Mouse (Mus musculus): ENCODE measurements around the gene 6030468B19Rik. TPM values are rescaled to one million over a fixed set of nuclear protein-coding genes. Genes with fewer than 3 reads are reported as not detected.
"Not testable (repeated sequence)": the region's sequence is repeated elsewhere in the genome, so short reads cannot be mapped to it uniquely, and the experiment has no call there.

6030468B19Rik gene
- polyA plus RNA-seq, 1 experiment from 2014 or later, result 2.2 TPM

DNA sequence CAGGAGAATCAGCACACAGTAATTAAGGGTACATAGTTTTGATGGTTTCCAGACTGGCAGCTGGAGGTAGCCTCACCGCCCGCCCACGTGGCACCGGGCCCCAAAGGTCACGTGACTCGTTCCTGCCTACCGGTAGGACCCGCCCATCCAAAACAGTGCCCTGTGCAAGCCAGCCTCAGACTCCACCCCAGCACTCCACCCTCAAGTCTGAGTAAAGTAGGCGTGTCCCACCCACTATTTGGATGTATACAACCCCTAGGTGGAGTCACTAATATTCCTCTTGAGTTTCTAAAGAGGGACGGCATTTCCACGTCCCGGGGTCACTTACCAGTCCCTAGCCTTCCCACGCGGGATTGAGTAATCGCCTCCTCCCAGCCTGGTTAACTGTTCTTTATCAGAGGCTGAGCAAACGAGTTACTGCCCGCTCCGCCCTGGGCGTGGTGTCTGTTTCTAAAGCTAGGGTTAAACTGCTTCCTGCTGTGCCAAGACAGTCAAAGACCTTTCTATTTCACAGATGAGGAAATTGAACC is 16.8 kb upstream of the 6030468B19Rik start:
- H3K27ac ChIP-seq (replicated peaks), result peak overlapping the region; percentile 82
- H3K9me3 ChIP-seq (replicated peaks), result no peaks in the 10 kb centered on the region
- DNase-seq (ENCODE audit: low spot score), result peak; percentile 62
- 4% methylated on average over 19 of the region's 19 CpGs for WGBS
- H3K36me3 ChIP-seq, result no peaks in the 10 kb centered on the region
- H3K4me3 ChIP-seq, result peak overlapping the region; percentile 58
- peaks cover 55% of the 10 kb centered on the region for H3K4me1 ChIP-seq
- H3K27me3 ChIP-seq (ENCODE audit: low read depth, poor library complexity, severe bottlenecking), result peaks cover 79% of the 10 kb centered on the region

DNA sequence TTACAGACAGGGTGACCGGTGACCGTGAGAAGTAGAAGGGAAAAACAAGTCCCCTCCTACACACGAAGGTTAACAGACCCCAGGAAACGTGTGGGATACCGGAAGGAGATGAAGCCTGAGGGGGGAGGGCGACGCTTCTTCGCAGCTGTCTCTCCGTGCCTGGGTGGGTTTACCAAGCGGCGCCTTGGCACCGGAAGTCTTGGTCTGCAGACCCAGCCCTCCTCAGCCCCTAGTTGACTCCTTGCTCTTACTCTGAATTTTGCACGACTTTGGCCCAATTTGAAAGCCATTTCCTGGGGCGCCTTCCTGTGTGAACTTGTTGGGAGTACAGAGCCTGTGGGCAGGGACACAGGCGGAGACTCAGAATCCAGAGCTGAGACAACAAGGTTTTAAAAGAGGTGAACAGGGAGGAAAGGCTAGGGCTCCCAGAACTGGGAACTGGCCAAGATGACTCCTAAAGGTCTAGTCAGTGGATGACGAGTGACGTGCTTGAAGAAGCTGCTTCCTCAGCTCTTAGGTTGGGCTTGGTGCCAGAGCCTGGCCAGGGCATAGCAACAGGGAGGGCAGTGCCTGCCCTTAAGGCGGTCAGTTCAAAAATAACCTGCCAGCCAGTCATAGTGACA is 16.1 kb upstream of the 6030468B19Rik start:
- no peak for DNase-seq (ENCODE audit: low spot score)
- Histone ChIP-seq H3K36me3 (no peaks in the 10 kb centered on the region), H3K4me3 (peak overlapping the region; percentile 58), H3K9me3 (replicated peaks) (no peaks in the 10 kb centered on the region), H3K27me3 (ENCODE audit: low read depth, poor library complexity, severe bottlenecking) (peaks cover 81% of the 10 kb centered on the region), H3K27ac (replicated peaks) (peak overlapping the region; percentile 43), H3K4me1 (peaks cover 57% of the 10 kb centered on the region)
- WGBS, result 23% methylated on average over 18 of the region's 18 CpGs

DNA sequence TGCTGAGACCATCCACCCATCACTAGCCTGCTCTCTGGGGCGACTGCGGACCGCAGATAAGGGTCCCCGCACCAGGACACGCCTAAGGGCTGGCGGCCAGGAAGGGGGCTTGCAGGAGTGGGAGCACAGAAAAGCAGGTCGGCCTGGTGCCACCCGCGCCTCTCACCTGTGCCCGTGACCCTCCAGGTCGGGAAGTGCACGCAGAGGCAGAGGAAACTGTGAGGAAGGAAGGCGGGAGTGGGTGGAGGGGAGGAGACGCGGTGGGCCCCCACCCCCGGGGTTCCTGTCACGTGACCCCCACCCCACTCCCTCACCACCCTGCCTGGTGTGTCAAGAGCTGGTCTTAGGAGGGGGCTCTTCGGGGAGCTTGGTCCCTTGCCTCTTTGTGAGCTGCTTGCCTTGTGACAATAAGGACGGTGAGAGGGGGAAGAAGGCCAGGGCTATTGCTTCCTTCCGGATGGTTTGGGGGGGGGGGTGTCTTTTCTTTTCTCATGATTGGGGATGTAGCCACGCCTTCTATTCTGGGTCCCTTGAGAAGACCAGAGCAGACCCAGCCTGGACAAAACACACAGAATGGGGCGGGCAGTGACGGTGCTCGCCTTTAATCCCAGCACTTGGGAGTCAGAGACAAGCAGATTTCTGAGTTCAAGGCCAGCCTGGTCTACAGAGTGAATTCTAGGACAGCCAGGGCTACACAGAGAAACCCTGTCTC is 15.3 kb upstream of the 6030468B19Rik start, which contains the start of the genes Tmc8 and Tmc6:
Gene Tmc8 (plus strand): TSS at position 84 of the 712 bp plus-strand sequence.
Gene Tmc6 (minus strand): TSS at position 206 of the 712 bp plus-strand sequence.
- H3K9me3 ChIP-seq (replicated peaks), result no peaks in the 10 kb centered on the region
- H3K36me3 ChIP-seq, result no peaks in the 10 kb centered on the region
- DNase-seq (ENCODE audit: low spot score), result no peak
- H3K4me3 ChIP-seq, result peak within 1 kb of the TSS; percentile 58
- WGBS, result 34% methylated on average over 24 of the region's 24 CpGs
- H3K27ac ChIP-seq (replicated peaks), result peak within 1 kb of the TSS; percentile 69
- H3K27me3 ChIP-seq (ENCODE audit: low read depth, poor library complexity, severe bottlenecking), result peaks cover 87% of the 10 kb centered on the region
- H3K4me1 ChIP-seq, result peaks cover 61% of the 10 kb centered on the region

DNA sequence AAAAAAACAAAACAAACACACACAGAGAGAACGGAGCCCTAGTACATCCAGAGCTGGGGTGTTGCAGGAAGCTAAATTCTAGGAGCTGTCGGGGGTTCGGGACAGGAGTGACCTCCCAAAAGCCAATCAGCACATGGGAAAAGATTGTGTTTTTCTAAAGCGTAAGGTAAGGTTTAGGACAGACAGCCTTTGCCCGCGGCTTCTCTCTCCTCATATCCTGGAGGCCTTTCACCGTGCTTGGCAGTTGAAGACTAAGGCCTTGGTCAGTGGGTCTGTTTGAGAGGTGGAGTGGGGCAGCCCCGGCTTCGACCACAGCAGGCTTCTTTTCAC is 14.8 kb upstream of the 6030468B19Rik start:
- DNase-seq (ENCODE audit: low spot score), result no peak
- Histone ChIP-seq H3K4me3 (peak overlapping the region; percentile 52), H3K9me3 (replicated peaks) (no peaks in the 10 kb centered on the region), H3K4me1 (peaks cover 57% of the 10 kb centered on the region), H3K27me3 (ENCODE audit: low read depth, poor library complexity, severe bottlenecking) (peaks cover 87% of the 10 kb centered on the region), H3K36me3 (no peaks in the 10 kb centered on the region), H3K27ac (replicated peaks) (peak overlapping the region; percentile 69)
- 47% methylated on average over 9 of the region's 9 CpGs for WGBS

DNA sequence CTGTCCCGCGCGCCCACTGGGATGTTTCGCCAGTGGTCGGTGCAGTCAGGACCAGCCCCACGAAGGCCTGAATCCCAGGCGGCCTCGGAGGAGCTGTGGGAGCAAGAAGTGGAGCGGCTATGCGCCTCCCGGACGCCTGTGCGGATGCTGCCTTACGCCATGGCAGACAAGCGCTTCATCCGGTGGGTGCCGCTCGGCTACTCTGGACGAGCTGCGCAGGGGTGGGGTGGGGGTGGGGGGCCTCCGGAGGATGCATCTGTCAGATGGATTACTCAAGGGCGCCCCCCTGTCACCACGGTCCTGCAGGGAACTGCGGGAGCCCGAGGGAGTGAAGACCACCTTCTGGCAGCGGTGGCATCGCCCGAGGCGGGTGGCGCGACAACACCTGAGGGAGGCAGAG is 14.4 kb upstream of the 6030468B19Rik start:
- Histone ChIP-seq H3K27ac (replicated peaks) (peak overlapping the region; percentile 69), H3K4me3 (peak overlapping the region; percentile 52), H3K27me3 (ENCODE audit: low read depth, poor library complexity, severe bottlenecking) (peaks cover 84% of the 10 kb centered on the region), H3K4me1 (peaks cover 55% of the 10 kb centered on the region), H3K36me3 (no peaks in the 10 kb centered on the region), H3K9me3 (replicated peaks) (no peaks in the 10 kb centered on the region)
- 2% methylated on average over 31 of the region's 31 CpGs for WGBS
- peak; percentile 77 for DNase-seq (ENCODE audit: low spot score)

DNA sequence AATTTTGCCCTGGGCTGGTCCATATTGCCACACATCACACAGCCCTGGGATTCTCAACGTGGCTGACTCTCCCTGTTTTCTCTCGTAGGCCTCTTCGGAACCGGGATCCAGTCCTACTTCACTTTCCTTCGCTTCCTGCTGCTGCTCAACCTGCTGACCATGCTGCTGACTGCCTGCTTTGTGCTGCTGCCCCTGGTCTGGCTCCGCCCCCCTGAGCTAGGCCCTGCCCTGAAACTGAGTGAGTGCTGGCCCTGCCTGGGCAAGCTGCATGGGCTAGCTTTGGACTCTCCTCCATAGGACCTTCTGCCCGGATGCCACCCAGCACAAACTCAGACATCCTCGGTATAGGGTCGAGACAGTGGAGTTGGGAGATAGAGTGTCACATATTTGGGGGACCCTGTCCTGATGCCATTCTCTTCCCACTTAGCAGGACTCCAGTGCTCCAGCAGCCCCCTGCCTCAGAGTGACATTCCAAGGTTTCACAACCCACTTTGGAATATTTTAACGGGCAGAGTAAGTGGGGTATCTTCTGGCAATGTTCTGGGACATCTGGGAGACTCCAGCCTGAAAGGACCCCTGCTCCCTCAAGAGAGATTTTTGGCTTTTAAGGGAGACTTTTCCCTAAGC is 13.7 kb upstream of the 6030468B19Rik start:
- DNase-seq (ENCODE audit: low spot score), result no peak
- Histone ChIP-seq H3K4me3 (peak overlapping the region; percentile 52), H3K27me3 (ENCODE audit: low read depth, poor library complexity, severe bottlenecking) (peaks cover 77% of the 10 kb centered on the region), H3K27ac (replicated peaks) (peak overlapping the region; percentile 69; the same call in 1 of the 2 replicates), H3K4me1 (peaks cover 52% of the 10 kb centered on the region), H3K9me3 (replicated peaks) (no peaks in the 10 kb centered on the region), H3K36me3 (no peaks in the 10 kb centered on the region)
- 32% methylated on average over 10 of the region's 10 CpGs for WGBS

DNA sequence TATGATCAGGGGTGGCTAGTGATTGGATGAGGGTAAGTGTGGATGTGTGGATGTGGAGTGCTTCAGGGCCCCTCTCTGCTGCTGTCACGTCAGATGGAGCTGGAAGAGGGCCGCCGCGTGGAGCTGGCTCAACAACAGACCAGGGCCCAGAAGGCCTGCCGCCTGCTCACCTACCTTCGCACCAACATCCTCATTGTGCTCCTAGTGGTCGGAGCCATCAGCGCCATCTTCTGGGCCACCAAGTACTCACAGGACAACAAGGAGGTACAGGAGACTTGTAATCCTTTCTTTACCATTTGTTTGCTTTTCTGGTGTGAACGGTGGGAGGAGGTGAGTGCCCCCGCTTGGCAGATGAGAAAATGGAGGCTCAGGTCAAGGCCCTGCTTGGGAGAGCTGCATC is 11.2 kb upstream of the 6030468B19Rik start:
- Histone ChIP-seq H3K9me3 (replicated peaks) (no peaks in the 10 kb centered on the region), H3K27me3 (ENCODE audit: low read depth, poor library complexity, severe bottlenecking) (peaks cover 70% of the 10 kb centered on the region), H3K4me3 (no peak overlapping the region), H3K4me1 (peaks cover 41% of the 10 kb centered on the region), H3K27ac (replicated peaks) (no peak overlapping the region; the same call in 1 of the 2 replicates), H3K36me3 (no peaks in the 10 kb centered on the region)
- DNase-seq (ENCODE audit: low spot score), result peak; percentile 57
- 12% methylated on average over 10 of the region's 10 CpGs for WGBS

DNA sequence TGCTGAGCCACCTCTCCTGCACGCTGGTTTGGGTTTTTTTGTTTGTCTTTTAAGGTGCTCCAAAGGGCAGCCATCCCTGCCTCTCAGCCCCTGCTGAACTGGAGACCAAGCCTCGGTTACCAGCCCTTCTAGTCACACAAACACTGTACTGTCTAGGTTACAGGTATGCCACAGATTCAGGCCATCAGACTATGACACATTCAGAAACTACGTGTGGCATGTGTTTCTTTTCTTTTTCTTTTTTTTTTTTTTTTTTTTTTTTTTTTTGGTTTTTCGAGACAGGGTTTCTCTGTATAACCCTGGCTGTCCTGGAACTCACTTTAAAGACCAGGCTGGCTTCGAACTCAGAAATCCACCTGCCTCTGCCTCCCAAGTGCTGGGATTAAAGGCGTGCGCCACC is 9.0 kb upstream of the 6030468B19Rik start:
- WGBS, result 84% methylated on average over 7 of the region's 7 CpGs
- H3K4me3 ChIP-seq, result not testable (repeated sequence)

DNA sequence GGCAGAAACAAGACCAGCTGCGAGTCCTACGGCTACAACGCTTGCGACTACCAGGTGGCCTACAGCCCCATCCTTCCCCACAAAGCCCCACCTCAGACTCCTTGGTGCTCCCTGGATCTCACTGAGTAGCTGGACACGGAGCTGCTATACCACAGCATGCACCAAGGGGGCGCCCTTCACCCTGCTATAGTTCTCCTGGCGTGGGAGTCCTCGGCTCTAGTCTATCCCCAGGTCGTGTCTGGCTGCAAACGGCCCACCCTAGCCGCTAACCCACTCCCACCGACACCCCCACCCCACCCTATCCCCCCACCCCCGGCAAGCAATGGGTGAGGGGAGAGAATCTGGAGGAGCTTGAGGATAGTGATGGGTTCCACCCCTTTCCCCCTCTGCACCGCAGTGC is 7.2 kb upstream of the 6030468B19Rik start:
- Histone ChIP-seq H3K4me1 (peaks cover 31% of the 10 kb centered on the region), H3K9me3 (replicated peaks) (no peaks in the 10 kb centered on the region), H3K36me3 (no peaks in the 10 kb centered on the region), H3K27me3 (ENCODE audit: low read depth, poor library complexity, severe bottlenecking) (peaks cover 52% of the 10 kb centered on the region), H3K4me3 (peak overlapping the region; percentile 35), H3K27ac (replicated peaks) (no peak overlapping the region)
- WGBS, result 7% methylated on average over 14 of the region's 14 CpGs
- DNase-seq (ENCODE audit: low spot score), result peak; percentile 77

More for the DNA sequence above, 9.0 kb upstream of the 6030468B19Rik start:
- not testable (repeated sequence) for DNase-seq (ENCODE audit: low spot score); H3K9me3 ChIP-seq (replicated peaks); H3K36me3 ChIP-seq; H3K27ac ChIP-seq (replicated peaks)
- H3K4me1 ChIP-seq, result peaks cover 32% of the 10 kb centered on the region
- peaks cover 69% of the 10 kb centered on the region for H3K27me3 ChIP-seq (ENCODE audit: low read depth, poor library complexity, severe bottlenecking)

DNA sequence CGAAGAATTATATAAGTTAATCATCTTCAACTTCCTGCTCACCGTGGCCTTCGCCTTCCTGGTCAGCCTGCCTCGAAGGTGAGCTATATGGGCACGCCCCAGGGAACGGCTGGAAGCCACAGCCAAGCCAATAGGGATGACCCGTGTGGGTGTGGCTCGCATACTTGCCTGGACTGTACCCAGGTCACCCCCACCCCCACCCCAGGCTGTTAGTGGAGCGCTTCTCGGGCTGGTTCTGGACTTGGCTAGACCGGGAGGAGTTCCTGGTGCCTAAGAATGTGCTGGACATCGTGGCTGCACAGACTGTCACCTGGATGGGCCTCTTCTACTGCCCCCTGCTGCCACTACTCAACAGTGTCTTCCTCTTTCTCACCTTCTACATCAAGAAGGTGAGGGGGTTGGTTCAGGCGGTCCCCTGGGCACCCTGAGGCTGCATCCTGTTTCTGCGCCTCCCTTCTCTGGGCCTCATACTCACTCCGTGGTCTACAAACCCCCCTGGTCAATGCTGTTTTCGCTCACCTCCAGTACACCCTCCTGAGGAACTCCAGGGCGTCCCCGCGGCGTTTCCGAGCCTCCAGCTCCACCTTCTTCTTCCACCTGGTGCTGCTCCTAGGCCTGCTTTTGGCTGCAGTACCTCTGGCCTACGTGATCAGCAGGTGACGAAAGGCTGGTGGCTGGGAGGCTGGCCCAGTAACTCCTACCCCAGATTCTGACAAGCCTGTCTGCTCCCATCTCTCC is 6.6 kb upstream of the 6030468B19Rik start:
- H3K4me3 ChIP-seq, result peak overlapping the region; percentile 35
- H3K9me3 ChIP-seq (replicated peaks), result no peaks in the 10 kb centered on the region
- H3K36me3 ChIP-seq, result no peaks in the 10 kb centered on the region
- peaks cover 32% of the 10 kb centered on the region for H3K4me1 ChIP-seq
- H3K27ac ChIP-seq (replicated peaks), result no peak overlapping the region
- no peak for DNase-seq (ENCODE audit: low spot score)
- peaks cover 46% of the 10 kb centered on the region for H3K27me3 ChIP-seq (ENCODE audit: low read depth, poor library complexity, severe bottlenecking)
- WGBS, result 31% methylated on average over 23 of the region's 23 CpGs

DNA sequence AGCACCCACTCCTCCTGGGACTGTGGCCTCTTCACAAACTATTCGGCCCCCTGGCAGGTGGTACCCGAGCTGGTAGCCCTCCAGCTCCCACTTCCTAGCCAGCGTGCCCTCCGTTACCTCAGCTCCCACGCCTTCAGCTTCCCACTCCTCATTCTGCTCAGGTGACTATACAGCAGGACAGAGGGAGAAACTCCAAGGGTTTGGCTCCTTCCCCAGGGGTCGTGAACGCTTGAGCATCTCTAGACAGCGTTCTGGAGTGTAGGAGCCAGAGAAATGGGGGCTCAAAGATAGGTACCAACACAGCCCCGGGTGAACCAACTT is 6.1 kb upstream of the 6030468B19Rik start:
- Histone ChIP-seq H3K4me3 (no peak overlapping the region), H3K27ac (replicated peaks) (no peak overlapping the region), H3K9me3 (replicated peaks) (no peaks in the 10 kb centered on the region), H3K36me3 (no peaks in the 10 kb centered on the region), H3K4me1 (peaks cover 35% of the 10 kb centered on the region), H3K27me3 (ENCODE audit: low read depth, poor library complexity, severe bottlenecking) (peaks cover 45% of the 10 kb centered on the region)
- DNase-seq (ENCODE audit: low spot score), result no peak
- 87% methylated on average over 9 of the region's 9 CpGs for WGBS

DNA sequence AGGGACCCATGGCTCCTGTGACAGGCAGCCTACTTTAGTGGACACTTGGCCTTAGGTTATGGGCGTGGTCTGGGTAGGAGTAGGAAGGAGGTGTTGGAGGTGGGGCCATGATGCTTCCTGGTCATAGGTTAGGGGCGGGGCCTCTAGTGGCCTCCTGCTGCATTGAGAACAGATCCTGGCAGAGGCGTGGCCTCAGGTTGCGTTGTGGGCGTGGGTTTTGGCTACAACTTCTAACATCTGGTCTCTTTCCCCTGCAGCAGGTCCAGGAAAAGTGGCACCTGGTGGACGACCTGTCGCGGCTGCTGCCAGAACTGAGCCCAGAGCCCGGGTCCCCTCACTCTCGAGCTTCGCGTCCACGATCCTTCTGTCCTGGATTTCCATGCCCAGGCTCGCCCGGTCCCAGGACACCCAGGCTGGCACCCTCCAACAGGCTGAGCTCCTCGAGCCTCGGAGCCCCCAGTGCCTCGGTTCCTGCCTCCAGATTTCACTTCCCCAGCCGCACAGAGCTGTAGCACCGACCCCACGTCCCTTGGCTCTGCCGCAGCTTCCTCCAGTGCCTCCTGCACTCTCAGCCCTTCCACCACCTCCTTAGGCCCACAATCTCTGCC is 5.1 kb upstream of the 6030468B19Rik start:
- peaks cover 37% of the 10 kb centered on the region for H3K4me1 ChIP-seq
- no peaks in the 10 kb centered on the region for H3K36me3 ChIP-seq
- no peak for DNase-seq (ENCODE audit: low spot score)
- H3K9me3 ChIP-seq (replicated peaks), result no peaks in the 10 kb centered on the region
- 6% methylated on average over 22 of the region's 22 CpGs for WGBS
- H3K27ac ChIP-seq (replicated peaks), result 0 out of 2 replicates have a peak overlapping the region, but pooled peaks have one; percentile 28
- peaks cover 40% of the 10 kb centered on the region for H3K27me3 ChIP-seq (ENCODE audit: low read depth, poor library complexity, severe bottlenecking)
- peak overlapping the region; percentile 32 for H3K4me3 ChIP-seq

Data from midbrain, embryonic 10.5 days (tissue).